Mouse (Mus musculus) thymus, postnatal 36 days (tissue): ENCODE results near the gene Olfr1298.

Source experiments
- DNase-seq, 2 experiments: peaks; one replicate each; pipeline ENCODE4 v3.0.0; 2022; ENCODE audit warnings: mixed read lengths in 2 of 2

Gene Olfr1298

DNA sequence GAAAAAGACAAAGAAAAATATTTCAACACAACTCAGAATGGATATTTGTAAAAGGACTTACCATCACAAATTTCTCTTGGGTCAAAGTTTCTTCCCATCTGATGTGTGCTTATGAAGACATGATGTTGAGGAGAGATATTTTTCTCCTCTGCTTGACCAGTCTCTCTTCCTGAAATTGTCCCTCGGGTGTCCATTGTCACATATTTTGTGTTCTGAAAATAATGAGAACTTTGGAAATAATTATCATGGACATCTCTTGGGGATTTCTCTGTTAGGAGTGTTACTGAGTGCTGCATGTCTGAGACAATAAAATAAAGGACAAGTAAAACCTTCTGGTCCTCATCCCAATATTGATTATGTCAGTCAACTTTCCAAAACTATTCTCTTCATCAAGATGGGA lies at the start of gene Olfr1298:
Gene Olfr1298 (minus strand): TSS at position 101 of the 400 bp plus-strand sequence.
- DNase-seq = no peak

DNA sequence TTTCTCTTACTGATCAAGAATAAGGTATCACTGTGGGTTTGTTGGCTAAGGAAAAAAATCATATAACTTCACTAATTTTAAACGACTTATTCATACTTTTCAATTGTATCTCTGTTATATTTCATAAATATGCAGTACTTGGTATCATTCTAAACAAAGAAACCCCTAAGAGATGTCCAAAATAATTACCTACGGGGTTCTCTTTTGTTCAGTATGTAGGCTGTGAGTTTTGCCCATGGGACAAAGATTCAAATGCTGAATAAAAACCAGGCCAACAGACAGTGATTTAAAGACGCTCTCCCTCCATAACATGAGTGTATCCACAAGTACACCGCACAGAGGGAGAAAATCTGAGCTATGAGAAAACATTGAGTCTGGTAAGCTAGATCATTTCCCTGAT lies 12.1 kb upstream of the Olfr1298 start, which contains the start of gene Olfr1299:
Gene Olfr1299 (plus strand): TSS at position 301 of the 400 bp plus-strand sequence.
- DNase-seq = no peak

DNA sequence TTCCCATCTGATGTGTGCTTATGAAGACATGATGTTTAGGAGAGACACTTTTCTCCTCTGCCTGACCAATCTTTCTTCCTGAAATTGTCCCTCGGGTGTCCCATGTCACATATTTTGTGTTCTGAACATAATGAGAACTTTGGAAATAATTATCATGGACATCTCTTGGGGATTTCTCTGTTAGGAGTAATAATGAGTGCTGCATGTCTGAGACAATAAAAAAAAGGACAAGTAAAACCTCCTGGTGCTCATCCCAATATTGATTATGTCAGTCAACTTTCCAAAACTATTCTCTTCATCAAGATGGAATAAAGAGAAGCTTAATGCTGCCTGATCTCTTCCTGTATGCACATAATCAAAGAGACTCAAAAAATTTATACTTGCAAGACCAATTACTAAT lies 22.6 kb downstream of the Olfr1298 start, which contains the start of gene Olfr1297:
Gene Olfr1297 (minus strand): TSS at position 101 of the 400 bp plus-strand sequence.
- DNase-seq = no peak
